Comparison of ENCODE assay signal across 8 mouse cellular contexts in the genomic region with DNA sequence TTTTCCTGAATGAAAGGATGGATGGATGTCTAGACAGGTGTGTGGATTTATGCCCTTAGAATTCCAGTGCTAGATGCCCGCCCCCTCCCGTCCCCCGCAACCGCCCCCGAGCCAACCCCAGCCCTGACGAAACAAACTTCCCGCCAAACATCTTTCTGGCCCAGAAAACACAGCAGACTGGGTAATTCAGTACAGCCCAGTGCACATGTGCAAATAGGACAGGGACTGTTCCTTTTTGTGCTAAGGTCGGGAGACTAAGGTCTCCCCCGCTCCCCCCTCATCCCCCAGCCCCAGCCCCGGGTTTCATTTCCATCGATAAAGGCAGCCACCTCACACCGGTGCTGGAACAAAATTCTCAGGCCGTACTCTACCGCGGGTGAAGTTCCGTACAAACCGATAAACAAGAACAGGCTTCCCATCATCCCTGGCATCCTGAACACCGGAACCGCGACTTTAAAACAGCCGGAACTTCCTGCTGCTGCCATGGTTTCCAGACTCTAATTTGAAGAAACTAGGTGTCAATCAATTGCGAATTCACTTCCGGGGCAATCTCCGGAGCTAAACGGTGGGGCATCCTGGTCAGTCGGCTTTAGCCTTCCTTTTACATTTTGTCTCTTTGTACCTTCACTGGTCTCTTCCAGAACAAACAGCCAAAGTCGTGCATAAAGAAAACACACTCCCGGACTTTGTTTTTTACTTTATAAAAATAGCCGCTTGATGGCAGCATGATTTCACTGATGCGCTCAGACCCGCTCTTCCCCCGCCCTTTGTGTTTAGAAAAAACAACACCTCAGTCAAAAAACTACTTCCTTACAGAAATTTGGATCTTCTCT. TPM values are rescaled to one million over a fixed set of nuclear protein-coding genes. Genes with fewer than 3 reads are reported as not detected.
DNase-seq lines count a peak whose midpoint lies in the region; ATAC-seq and TF ChIP-seq lines count a peak whose summit lies in the region.

No protein-coding gene starts in this region.

- ATAC-seq in forebrain, embryonic 11.5 days (replicated peaks; ENCODE audit: low FRiP score) = peak; percentile 94
- peak; percentile 88 for ATAC-seq in heart, embryonic 16.5 days (replicated peaks; ENCODE audit: extremely low read depth, insufficient read depth, low FRiP score)
- peak; percentile 90 for ATAC-seq in liver, embryonic 15.5 days (ENCODE audit: insufficient read depth)
- ATAC-seq in neural tube, embryonic 13.5 days (ENCODE audit: low read depth) = peak; percentile 94

- no peak for TF ChIP-seq POLR2A in testis, adult 2 months (IDR thresholded peaks at IDR 0.05; ENCODE audit: control insufficient read depth, low read depth, low read length)

- no peak for TF ChIP-seq CTCF in E14TG2a.4 (conservative IDR thresholded peaks at IDR 0.05; ENCODE audit: low read length)
- no peak for TF ChIP-seq CTCF in testis, adult 2 months (IDR thresholded peaks at IDR 0.05; ENCODE audit: control insufficient read depth, insufficient read depth, insufficient replicate concordance, low read depth, low read length)

- H3K4me1 ChIP-seq in E14TG2a.4 (replicated peaks; ENCODE audit: low read depth, low read length) = peaks cover 4% of the 10 kb centered on the region
- peaks cover 4% of the 10 kb centered on the region; the same call in 1 of the 2 replicates for H3K4me1 ChIP-seq in forebrain, embryonic 11.5 days (replicated peaks; ENCODE audit: control insufficient read depth, insufficient read depth, low read length)
- H3K4me1 ChIP-seq in heart, embryonic 16.5 days (ENCODE audit: control insufficient read depth, insufficient read depth, low read length) = peaks cover 4% of the 10 kb centered on the region
- H3K4me1 ChIP-seq in liver, embryonic 15.5 days (replicated peaks) = peaks cover 11% of the 10 kb centered on the region
- peaks cover 9% of the 10 kb centered on the region for H3K4me1 ChIP-seq in neural tube, embryonic 13.5 days (replicated peaks)
- no peaks in the 10 kb centered on the region for H3K4me1 ChIP-seq in testis, adult 2 months (ENCODE audit: control insufficient read depth, insufficient read depth, low read length)

- peak overlapping the region; percentile 61 for H3K4me2 ChIP-seq in forebrain, embryonic 11.5 days (ENCODE audit: low read depth, low read length, severe bottlenecking)
- H3K4me2 ChIP-seq in heart, embryonic 16.5 days (ENCODE audit: low read depth, low read length) = peak overlapping the region; percentile 78
- peak overlapping the region; percentile 68 for H3K4me2 ChIP-seq in liver, embryonic 15.5 days
- peak overlapping the region; percentile 67 for H3K4me2 ChIP-seq in neural tube, embryonic 13.5 days

- DNase-seq in c-Kit-positive CD71-positive TER-119-negative erythroid progenitor cells, embryonic 14.5 days (ENCODE audit: low read depth) = peak; percentile 76
- peak; percentile 75 for DNase-seq in forebrain, embryonic 11.5 days (ENCODE audit: low spot score)
- DNase-seq in kidney, postnatal 36 days = peak; percentile 79 to 95

- H3K36me3 ChIP-seq in E14TG2a.4 (ENCODE audit: insufficient read depth, low read length) = peaks cover 36% of the 10 kb centered on the region
- no peaks in the 10 kb centered on the region for H3K36me3 ChIP-seq in forebrain, embryonic 11.5 days (ENCODE audit: control insufficient read depth, insufficient read depth, low read length)
- H3K36me3 ChIP-seq in heart, embryonic 16.5 days (ENCODE audit: control insufficient read depth, insufficient read depth) = peaks cover 16% of the 10 kb centered on the region; the same call in 1 of the 2 replicates
- peaks cover 32% of the 10 kb centered on the region for H3K36me3 ChIP-seq in liver, embryonic 15.5 days (replicated peaks)
- peaks cover 32% of the 10 kb centered on the region for H3K36me3 ChIP-seq in neural tube, embryonic 13.5 days
- no peaks in the 10 kb centered on the region for H3K36me3 ChIP-seq in testis, adult 2 months (ENCODE audit: control insufficient read depth, insufficient read depth, low read length)

- H3K27me3 ChIP-seq in E14TG2a.4 (ENCODE audit: insufficient read depth, low read length) = no peaks in the 10 kb centered on the region
- H3K27me3 ChIP-seq in forebrain, embryonic 11.5 days (ENCODE audit: control insufficient read depth, insufficient read depth, low read length) = no peaks in the 10 kb centered on the region
- H3K27me3 ChIP-seq in heart, embryonic 16.5 days (ENCODE audit: control insufficient read depth, insufficient read depth, low read length) = no peaks in the 10 kb centered on the region
- H3K27me3 ChIP-seq in liver, embryonic 15.5 days = no peaks in the 10 kb centered on the region
- H3K27me3 ChIP-seq in neural tube, embryonic 13.5 days = no peaks in the 10 kb centered on the region
- no peaks in the 10 kb centered on the region for H3K27me3 ChIP-seq in testis, adult 2 months (ENCODE audit: control insufficient read depth, insufficient read depth, low read length)

- no peaks in the 10 kb centered on the region for H3K9me3 ChIP-seq in E14TG2a.4 (ENCODE audit: low read length)
- H3K9me3 ChIP-seq in forebrain, embryonic 11.5 days (ENCODE audit: control insufficient read depth, low read length) = no peaks in the 10 kb centered on the region
- no peaks in the 10 kb centered on the region for H3K9me3 ChIP-seq in heart, embryonic 16.5 days (replicated peaks; ENCODE audit: control insufficient read depth, low read length)
- H3K9me3 ChIP-seq in liver, embryonic 15.5 days (replicated peaks) = no peaks in the 10 kb centered on the region
- H3K9me3 ChIP-seq in neural tube, embryonic 13.5 days = no peaks in the 10 kb centered on the region

- H3K9ac ChIP-seq in forebrain, embryonic 11.5 days (ENCODE audit: low read length) = peak overlapping the region; percentile 65
- peak overlapping the region; percentile 80 for H3K9ac ChIP-seq in heart, embryonic 16.5 days (ENCODE audit: low read length)
- H3K9ac ChIP-seq in liver, embryonic 15.5 days = peak overlapping the region; percentile 69
- peak overlapping the region; percentile 73 for H3K9ac ChIP-seq in neural tube, embryonic 13.5 days

- peak overlapping the region; percentile 62; the same call in 1 of the 2 replicates for H3K27ac ChIP-seq in forebrain, embryonic 11.5 days (ENCODE audit: low read depth, low read length)
- H3K27ac ChIP-seq in heart, embryonic 16.5 days (ENCODE audit: low read length) = peak overlapping the region; percentile 81
- peak overlapping the region; percentile 88 for H3K27ac ChIP-seq in liver, embryonic 15.5 days (replicated peaks)
- peak overlapping the region; percentile 77 for H3K27ac ChIP-seq in neural tube, embryonic 13.5 days (replicated peaks)
- H3K27ac ChIP-seq in testis, adult 2 months (ENCODE audit: control insufficient read depth, insufficient read depth, low read depth, low read length) = no peak overlapping the region

- WGBS in forebrain, embryonic 11.5 days = 2% methylated on average over 32 of the region's 32 CpGs
- WGBS in heart, embryonic 16.5 days = 2% methylated on average over 30 of the region's 32 CpGs
- WGBS in liver, embryonic 15.5 days (ENCODE audit: insufficient replicate concordance) = under 1% methylated on average over 32 of the region's 32 CpGs
- WGBS in neural tube, embryonic 13.5 days = under 1% methylated on average over 32 of the region's 32 CpGs

- H3K4me3 ChIP-seq in E14TG2a.4 (replicated peaks; ENCODE audit: low read length) = peak overlapping the region; percentile 74
- peak overlapping the region; percentile 59 for H3K4me3 ChIP-seq in forebrain, embryonic 11.5 days (ENCODE audit: low read depth, low read length)
- H3K4me3 ChIP-seq in heart, embryonic 16.5 days (ENCODE audit: low read length) = peak overlapping the region; percentile 79
- H3K4me3 ChIP-seq in liver, embryonic 15.5 days (replicated peaks) = peak overlapping the region; percentile 76
- H3K4me3 ChIP-seq in neural tube, embryonic 13.5 days = peak overlapping the region; percentile 61
- peak overlapping the region; percentile 76 for H3K4me3 ChIP-seq in testis, adult 2 months (ENCODE audit: control insufficient read depth, low read depth, low read length)

RNA-seq across cellular contexts. Expression of a gene that starts 9.7 kb away (rescaled TPM):
- 68.2 and 73.3 TPM in 2 replicates for polyA plus RNA-seq in forebrain, embryonic 11.5 days (2014; fragmentation: Nextera tagmentation; extraction: Ambion mirVana)
- polyA plus RNA-seq in heart, embryonic 16.5 days (2015; fragmentation: Nextera tagmentation; extraction: Ambion mirVana) = 34.3 and 37.2 TPM in 2 replicates
- polyA plus RNA-seq in liver, embryonic 15.5 days (2015; fragmentation: Nextera tagmentation; extraction: Ambion mirVana) = 29.8 and 31.8 TPM in 2 replicates
- 34.3 and 35.2 TPM in 2 replicates for polyA plus RNA-seq in neural tube, embryonic 13.5 days (2015; fragmentation: Nextera tagmentation; extraction: Ambion mirVana)
- 4.3 and 4.9 TPM in 2 replicates for polyA plus RNA-seq in testis, adult 2 months (2012; rRNA removed)

RNA-seq across cellular contexts. Expression of a gene that starts 50.3 kb away (rescaled TPM):
- polyA plus RNA-seq in forebrain, embryonic 11.5 days (2014; fragmentation: Nextera tagmentation; extraction: Ambion mirVana) = 39.0 and 39.6 TPM in 2 replicates
- 12.4 and 14.0 TPM in 2 replicates for polyA plus RNA-seq in heart, embryonic 16.5 days (2015; fragmentation: Nextera tagmentation; extraction: Ambion mirVana)
- polyA plus RNA-seq in liver, embryonic 15.5 days (2015; fragmentation: Nextera tagmentation; extraction: Ambion mirVana) = 2.0 and 2.2 TPM in 2 replicates
- 158 and 166 TPM in 2 replicates for polyA plus RNA-seq in neural tube, embryonic 13.5 days (2015; fragmentation: Nextera tagmentation; extraction: Ambion mirVana)
- 2.1 and 3.0 TPM in 2 replicates for polyA plus RNA-seq in testis, adult 2 months (2012; rRNA removed)
